Mouse (Mus musculus) bone marrow macrophage, adult 2 months (primary cell): ENCODE results near the gene Gm21119.
"Not testable (repeated sequence)": the region's sequence is repeated elsewhere in the genome, so short reads cannot be mapped to it uniquely, and the experiment has no call there.

ENCODE experiments used
- CTCF ChIP-seq: IDR thresholded peaks from 2 replicates; pipeline ENCODE4 v1.5.1; 2012; ENCODE audit warnings: low read depth, mild to moderate bottlenecking, low read length, moderate library complexity
- POLR2A ChIP-seq: IDR thresholded peaks from 2 replicates; pipeline ENCODE4 v1.6.1; 2012; ENCODE audit warnings: mild to moderate bottlenecking, low read depth, low read length, borderline replicate concordance

GRCm38 (mm10) chr8:20592732-20593272 lies 21.9 kb upstream of the Gm21119 start:
- TF ChIP-seq CTCF, POLR2A: not testable (repeated sequence)
